14 mouse cellular contexts compared by ENCODE assay signal in the genomic region with DNA sequence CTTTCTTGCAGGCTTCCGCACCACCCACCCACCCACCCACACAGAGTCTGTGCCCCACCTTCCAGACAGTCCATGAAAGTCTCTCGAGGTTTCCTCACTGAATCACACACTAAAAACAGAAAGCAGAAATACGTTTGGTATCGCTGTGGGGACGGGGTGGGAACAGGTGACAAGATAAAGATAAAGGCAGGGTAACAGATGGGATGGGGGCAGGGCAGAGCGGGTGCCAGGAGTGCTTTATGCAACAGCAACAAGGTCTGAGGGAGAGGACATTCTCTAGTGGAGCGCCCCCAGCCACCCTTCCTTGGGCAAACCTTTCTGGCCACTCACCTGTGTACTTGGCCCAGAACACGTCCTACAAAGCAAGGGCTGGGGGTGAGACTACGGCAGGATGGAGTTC. TPM values are rescaled to one million over a fixed set of nuclear protein-coding genes. Genes with fewer than 3 reads are reported as not detected.
DNase-seq lines count a peak whose midpoint lies in the region; ATAC-seq and TF ChIP-seq lines count a peak whose summit lies in the region.
"Had no signal": no experiment of that assay in that cellular context is flagged by ENCODE, and none has a peak within 500 bp of the region (broad histone marks: within the 10 kb centered on the region; RNA-seq: fewer than 3 reads in every experiment).

No protein-coding gene starts in this region.

- no peak for DNase-seq in ES-E14 (ENCODE audit: low read depth, low spot score)
- DNase-seq in cerebellum, adult 11 months: peak; percentile 32
- DNase-seq in right cerebral cortex, postnatal 14 days: no peak
- no peak for DNase-seq in midbrain, embryonic 11.5 days (ENCODE audit: low spot score, missing footprints)
- no peak for DNase-seq in urinary bladder, adult 18-20 months (ENCODE audit: low spot score in 2 of 2)
- no peak for DNase-seq in kidney, adult 18-20 months
- DNase-seq: gastrocnemius, postnatal 14 days; heart, postnatal 36 days; kidney, adult 9 months; layer of hippocampus, adult 9-11 months had no signal

- no peak overlapping the region for H3K27ac ChIP-seq in ES-E14 (ENCODE audit: insufficient read depth, low read depth, low read length, poor library complexity, severe bottlenecking)
- H3K27ac ChIP-seq in midbrain, embryonic 11.5 days (ENCODE audit: low read depth, low read length): no peak overlapping the region
- H3K27ac ChIP-seq: forebrain, embryonic 10.5 days; macrophage had no signal

- no peak overlapping the region for H3K4me2 ChIP-seq in midbrain, embryonic 11.5 days

- WGBS in midbrain, embryonic 11.5 days: 87% methylated on average over 9 of the region's 9 CpGs

- no peaks in the 10 kb centered on the region for H3K36me3 ChIP-seq in ES-E14 (ENCODE audit: control insufficient read depth, insufficient read depth, low read length, poor library complexity, severe bottlenecking)
- peaks cover 4% of the 10 kb centered on the region; the same call in 1 of the 2 replicates for H3K36me3 ChIP-seq in erythroblast, embryonic 14.5 days (ENCODE audit: control insufficient read depth)
- H3K36me3 ChIP-seq in midbrain, embryonic 11.5 days (ENCODE audit: control insufficient read depth, insufficient read depth, low read length): no peaks in the 10 kb centered on the region
- H3K36me3 ChIP-seq: forebrain, embryonic 10.5 days had no signal

- H3K4me1 ChIP-seq in ES-E14 (ENCODE audit: control insufficient read depth in 2 of 2, insufficient read depth in 2 of 2, low read length in 2 of 2, poor library complexity in 1 of 2): peaks cover 0 to 22% of the 10 kb centered on the region in 2 experiments; a peak in 3 of 4 replicates
- peaks cover 34% of the 10 kb centered on the region for H3K4me1 ChIP-seq in erythroblast, embryonic 14.5 days (ENCODE audit: control insufficient read depth)
- no peaks in the 10 kb centered on the region for H3K4me1 ChIP-seq in midbrain, embryonic 11.5 days (ENCODE audit: control insufficient read depth, insufficient read depth, low read length)
- H3K4me1 ChIP-seq: forebrain, embryonic 10.5 days had no signal

- peak overlapping the region; percentile 18 to 24; a peak in 2 of 4 replicates for H3K4me3 ChIP-seq in ES-E14 (ENCODE audit: insufficient read depth in 1 of 2, low read depth in 1 of 2, low read length in 2 of 2, poor library complexity in 1 of 2, severe bottlenecking in 1 of 2)
- peak overlapping the region; percentile 45 for H3K4me3 ChIP-seq in erythroblast, embryonic 14.5 days (replicated peaks)
- no peak overlapping the region for H3K4me3 ChIP-seq in midbrain, embryonic 11.5 days (ENCODE audit: low read depth, low read length)
- H3K4me3 ChIP-seq: forebrain, embryonic 10.5 days had no signal

- no peaks in the 10 kb centered on the region for H3K27me3 ChIP-seq in erythroblast, embryonic 14.5 days (ENCODE audit: control insufficient read depth)
- H3K27me3 ChIP-seq in midbrain, embryonic 11.5 days (ENCODE audit: control insufficient read depth, insufficient read depth, low read length): no peaks in the 10 kb centered on the region

- no peaks in the 10 kb centered on the region for H3K9me3 ChIP-seq in ES-E14 (ENCODE audit: control insufficient read depth, insufficient read depth, low read depth, low read length)
- no peaks in the 10 kb centered on the region for H3K9me3 ChIP-seq in erythroblast, embryonic 14.5 days (ENCODE audit: control insufficient read depth, low read length)
- H3K9me3 ChIP-seq in midbrain, embryonic 11.5 days (ENCODE audit: control insufficient read depth, low read length): no peaks in the 10 kb centered on the region
- H3K9me3 ChIP-seq: forebrain, embryonic 10.5 days had no signal

- in situ Hi-C loops in ES-E14 (cut with MboI; ENCODE audit: low sequenced_read_pairs in 2 of 2, unreplicated experiment in 2 of 2): no loop called here

- peak; percentile 87 for ATAC-seq in megakaryocyte-erythroid progenitor cell, adult 5-6 weeks (replicated peaks; ENCODE audit: low FRiP score, low TSS enrichment, poor library complexity, severe bottlenecking)
- ATAC-seq in midbrain, embryonic 11.5 days (ENCODE audit: low FRiP score): no peak

- no peak overlapping the region for H3K9ac ChIP-seq in ES-E14 (ENCODE audit: insufficient read depth, low read depth, low read length, poor library complexity, severe bottlenecking)
- no peak overlapping the region for H3K9ac ChIP-seq in midbrain, embryonic 11.5 days (ENCODE audit: low read length)

TF ChIP-seq in ES-E14, 5 proteins besides CTCF, POLR2A, EP300 and RAD21:
- no peak for TF ChIP-seq MAFK (IDR thresholded peaks at IDR 0.05; ENCODE audit: insufficient read depth, low read depth, low read length)
- no peak for TF ChIP-seq ZC3H11A (IDR thresholded peaks at IDR 0.05; ENCODE audit: borderline replicate concordance, low read depth, low read length)
- no peak for TF ChIP-seq ZNF384 (IDR thresholded peaks at IDR 0.05; ENCODE audit: low read depth, low read length)
- TF ChIP-seq CHD2 (IDR thresholded peaks at IDR 0.05; ENCODE audit: low read depth, low read length): no peak
- TF ChIP-seq HCFC1 (IDR thresholded peaks at IDR 0.05; ENCODE audit: borderline replicate concordance, insufficient read depth, low read length): no peak

RNA-seq across cellular contexts. Expression of a gene that starts 1.4 kb away (rescaled TPM):
- 1.4 and 2.0 TPM in 2 replicates for total RNA-seq in ES-E14 (2012; rRNA removed)
- 0.05 and 0.09 TPM in 2 replicates for polyA plus RNA-seq in erythroblast, embryonic 14.5 days (2012)
- total RNA-seq in megakaryocyte-erythroid progenitor cell, adult 5-6 weeks (2014; fragmentation: Nextera tagmentation): 0.52 and 0.83 TPM in 2 replicates
- total RNA-seq in megakaryocyte-erythroid progenitor cell, adult 5-6 weeks (2017): 0.61 TPM in 1 of 2 replicates, not detected in the other
- 0.07 TPM in 1 of 2 replicates, not detected in the other for polyA plus RNA-seq in midbrain, embryonic 11.5 days (2014; fragmentation: Nextera tagmentation; extraction: Ambion mirVana)
- total RNA-seq: heart, postnatal 36 days had no signal
- polyA plus RNA-seq: forebrain, embryonic 10.5 days; macrophage had no signal

RNA-seq across cellular contexts. Expression of a gene that starts 14.8 kb away (rescaled TPM):
- total RNA-seq in ES-E14 (2012; rRNA removed): 21.2 and 28.8 TPM in 2 replicates
- 0.56 and 0.74 TPM in 2 replicates for polyA plus RNA-seq in erythroblast, embryonic 14.5 days (2012)
- total RNA-seq in megakaryocyte-erythroid progenitor cell, adult 5-6 weeks (2014; fragmentation: Nextera tagmentation): 17.5 and 18.0 TPM in 2 replicates
- total RNA-seq in megakaryocyte-erythroid progenitor cell, adult 5-6 weeks (2017): 4.9 and 6.7 TPM in 2 replicates
- polyA plus RNA-seq in midbrain, embryonic 11.5 days (2014; fragmentation: Nextera tagmentation; extraction: Ambion mirVana): 6.3 and 7.5 TPM in 2 replicates

RNA-seq across cellular contexts. Expression of a gene that starts 14.8 kb away (rescaled TPM):
- total RNA-seq in ES-E14 (2012; rRNA removed): 28.9 and 49.3 TPM in 2 replicates
- polyA plus RNA-seq in erythroblast, embryonic 14.5 days (2012): 1.5 and 1.7 TPM in 2 replicates
- 42.7 and 48.6 TPM in 2 replicates for total RNA-seq in megakaryocyte-erythroid progenitor cell, adult 5-6 weeks (2014; fragmentation: Nextera tagmentation)
- total RNA-seq in megakaryocyte-erythroid progenitor cell, adult 5-6 weeks (2017): 25.8 and 38.7 TPM in 2 replicates
- 69.7 and 75.8 TPM in 2 replicates for polyA plus RNA-seq in midbrain, embryonic 11.5 days (2014; fragmentation: Nextera tagmentation; extraction: Ambion mirVana)
